Mouse (Mus musculus): Measurements from ENCODE around the gene Pde7b. TPM values are rescaled to one million over a fixed set of nuclear protein-coding genes. Genes with fewer than 3 reads are reported as not detected.

The Pde7b gene
- total RNA-seq, 2 experiments from 2014 or later = 45.3 to 46.6 TPM

- no peak for DNase-seq
Measured at GRCm38 (mm10) chr10:20722651-20723520, 2.0 kb downstream of the Pde7b start.

- DNase-seq = no peak
Measured at GRCm38 (mm10) chr10:20719201-20719600, 5.7 kb downstream of the Pde7b start.

GRCm38 (mm10) chr10:20700633-20701032 is 24.2 kb downstream of the Pde7b start:
- no peak for DNase-seq

GRCm38 (mm10) chr10:20699874-20700273 is 25.0 kb downstream of the Pde7b start:
- no peak for DNase-seq

- DNase-seq = no peak
Measured at GRCm38 (mm10) chr10:20695637-20696036, 29.2 kb downstream of the Pde7b start.

GRCm38 (mm10) chr10:20690002-20690401 is 34.9 kb downstream of the Pde7b start:
- DNase-seq = no peak

GRCm38 (mm10) chr10:20684151-20684550 is 40.7 kb downstream of the Pde7b start:
- no peak for DNase-seq

- no peak for DNase-seq
Measured at GRCm38 (mm10) chr10:20680986-20681385, 43.9 kb downstream of the Pde7b start.

GRCm38 (mm10) chr10:20675321-20675720 is 49.6 kb downstream of the Pde7b start:
- peak; percentile 25 for DNase-seq

- no peak for DNase-seq
Measured at GRCm38 (mm10) chr10:20673798-20674197, 51.1 kb downstream of the Pde7b start.

GRCm38 (mm10) chr10:20672591-20672990 is 52.3 kb downstream of the Pde7b start:
- DNase-seq = no peak

- no peak for DNase-seq
Measured at GRCm38 (mm10) chr10:20671621-20672020, 53.3 kb downstream of the Pde7b start.

- DNase-seq = no peak
Measured at GRCm38 (mm10) chr10:20670541-20670940, 54.3 kb downstream of the Pde7b start.

- no peak for DNase-seq
Measured at GRCm38 (mm10) chr10:20669467-20669866, 55.4 kb downstream of the Pde7b start.

- DNase-seq = no peak
Measured at GRCm38 (mm10) chr10:20668577-20668976, 56.3 kb downstream of the Pde7b start.

- DNase-seq = no peak
Measured at GRCm38 (mm10) chr10:20666655-20667054, 58.2 kb downstream of the Pde7b start.

GRCm38 (mm10) chr10:20662951-20663350 is 61.9 kb downstream of the Pde7b start:
- no peak for DNase-seq

- DNase-seq = no peak
Measured at GRCm38 (mm10) chr10:20661684-20662083, 63.2 kb downstream of the Pde7b start.

GRCm38 (mm10) chr10:20659718-20660117 is 65.2 kb downstream of the Pde7b start:
- DNase-seq = no peak

GRCm38 (mm10) chr10:20659268-20659667 is 65.6 kb downstream of the Pde7b start:
- DNase-seq = no peak

GRCm38 (mm10) chr10:20658716-20659115 is 66.2 kb downstream of the Pde7b start:
- no peak for DNase-seq

- peak; percentile 15 for DNase-seq
Measured at GRCm38 (mm10) chr10:20657316-20658081, 67.4 kb downstream of the Pde7b start.

- no peak for DNase-seq
Measured at GRCm38 (mm10) chr10:20654590-20654989, 70.3 kb downstream of the Pde7b start.

All from gastrocnemius, postnatal 10 days (tissue).